Mouse (Mus musculus) cortical plate, adult 2 months (tissue): ENCODE data around the gene 2310007B03Rik.

Experiments
- CTCF ChIP-seq: fragments of 200-500 bp; IDR thresholded peaks from 2 replicates; pipeline ENCODE4 v1.5.1; 2011; ENCODE audit warnings: mild to moderate bottlenecking, control low read depth, low read length; ENCODE audit not compliant: insufficient read depth; ENCODE audit errors: extremely low read depth
- POLR2A ChIP-seq: fragments of 200-500 bp; IDR thresholded peaks from 2 replicates; pipeline ENCODE4 v1.6.1; 2011; ENCODE audit warnings: mild to moderate bottlenecking, low read length, control low read depth; ENCODE audit not compliant: insufficient read depth; ENCODE audit errors: extremely low read depth

DNA sequence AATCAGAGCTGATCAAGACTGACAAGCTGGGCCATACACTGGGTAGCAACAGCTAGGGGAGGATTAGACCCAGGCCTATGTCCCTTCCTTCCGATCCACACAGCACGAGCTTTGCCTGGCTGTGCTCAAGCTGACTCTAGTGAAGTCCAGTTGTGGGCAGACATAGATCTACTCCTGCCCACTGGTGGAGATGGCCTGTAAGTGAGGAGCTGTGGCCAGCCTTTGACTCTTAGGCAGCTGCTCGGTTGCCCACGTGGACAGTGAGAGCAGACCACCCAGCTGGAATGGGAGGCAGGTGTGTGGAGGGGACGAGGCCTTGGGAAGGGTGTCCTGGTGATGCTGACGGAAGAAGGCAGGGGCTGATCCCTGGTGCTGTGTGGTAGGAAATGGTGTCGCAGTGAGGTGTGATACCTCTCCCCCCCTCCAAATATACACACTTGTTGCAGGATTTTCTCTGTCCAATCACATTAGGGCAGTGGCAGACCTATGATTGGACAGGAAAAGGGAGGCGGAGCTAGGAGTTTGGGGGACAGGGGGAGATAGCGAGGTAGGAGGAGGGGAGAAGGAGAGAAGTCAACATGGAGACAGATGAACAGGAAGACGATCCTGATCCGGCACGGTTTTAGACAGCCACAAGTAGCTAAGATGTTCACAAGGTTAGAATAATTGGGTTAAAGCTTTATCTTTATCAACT lies 45.7 kb upstream of the 2310007B03Rik start:
- 0 out of 2 replicates have a peak, but pooled peaks have one; percentile 9 for TF ChIP-seq CTCF
- TF ChIP-seq POLR2A, result no peak
